Mouse (Mus musculus) ES-Bruce4 (cell line): ENCODE data around the gene Smpd4. TPM values are rescaled to one million over a fixed set of nuclear protein-coding genes. Genes with fewer than 3 reads are reported as not detected.

Experiments
- H3K27ac ChIP-seq: 2 replicates; pipeline ENCODE4 v1.5.1; 2012; ENCODE audit warnings: low read length, inconsistent platforms; ENCODE audit not compliant: insufficient read depth
- H3K27me3 ChIP-seq: 2 replicates; pipeline ENCODE4 v1.6.1; 2012; ENCODE audit warnings: mild to moderate bottlenecking, low read length, inconsistent platforms; ENCODE audit not compliant: control insufficient read depth, poor library complexity, insufficient read depth, severe bottlenecking
- H3K36me3 ChIP-seq: 2 replicates; pipeline ENCODE4 v1.6.1; 2012; ENCODE audit warnings: inconsistent platforms, mild to moderate bottlenecking, low read length, moderate library complexity; ENCODE audit not compliant: control insufficient read depth, poor library complexity, insufficient read depth, severe bottlenecking
- H3K4me1 ChIP-seq: one replicate; pipeline ENCODE4 v1.8.1; 2011; ENCODE audit warnings: low read length; ENCODE audit not compliant: control insufficient read depth, insufficient read depth
- H3K4me3 ChIP-seq: 2 replicates; pipeline ENCODE4 v1.5.1; 2011; ENCODE audit warnings: low read depth, mild to moderate bottlenecking, low read length
- H3K9ac ChIP-seq: 2 replicates; pipeline ENCODE4 v1.6.1; 2012; ENCODE audit warnings: low read depth, mild to moderate bottlenecking, inconsistent platforms; ENCODE audit not compliant: poor library complexity, severe bottlenecking
- H3K9me3 ChIP-seq: replicated peaks from 2 replicates; pipeline ENCODE4 v1.6.1; 2012; ENCODE audit warnings: mild to moderate bottlenecking, low read length, inconsistent platforms; ENCODE audit not compliant: control insufficient read depth, poor library complexity, insufficient read depth, severe bottlenecking
- CTCF ChIP-seq: IDR thresholded peaks from one replicate; pipeline ENCODE4 v1.8.1; 2011; ENCODE audit warnings: low read depth, low read length
- EP300 ChIP-seq: IDR thresholded peaks from 2 replicates; pipeline ENCODE4 v1.6.1; 2011; ENCODE audit warnings: low read depth, low read length; ENCODE audit not compliant: insufficient read depth
- POLR2A ChIP-seq: IDR thresholded peaks from one replicate; pipeline ENCODE4 v1.8.1; 2011; ENCODE audit warnings: low read length; ENCODE audit not compliant: insufficient read depth
- polyA plus RNA-seq: library from polyadenylated mRNA; stranded (reverse); fragments of >200 nt; gene quantifications from 2 replicates; pipeline ENCODE4 v1.2.4, GENCODE M21; 2011; ENCODE audit warnings: low read depth; ENCODE audit not compliant: missing spikeins, insufficient read depth, insufficient read length

Gene Smpd4
- polyA plus RNA-seq, 1 experiment, result 104 TPM

DNA sequence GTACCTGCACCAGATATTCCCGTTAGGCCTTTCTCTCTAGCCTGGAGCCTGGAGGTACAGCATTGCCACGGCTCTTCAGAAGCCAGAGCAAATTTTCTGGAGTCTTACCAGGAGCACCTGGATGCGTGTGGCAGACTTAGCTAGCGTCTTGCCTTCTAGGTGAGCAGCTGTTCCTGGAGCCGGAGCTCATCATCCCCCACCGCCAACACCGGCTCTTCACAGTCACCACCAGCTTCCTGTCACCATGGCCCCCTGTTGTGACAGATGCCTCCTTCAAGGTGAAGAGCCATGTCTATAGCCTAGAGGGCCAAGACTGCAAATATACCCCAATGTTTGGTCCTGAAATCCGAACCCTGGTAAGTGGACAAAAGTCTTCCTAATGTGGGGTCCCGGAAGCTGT is 21.6 kb downstream of the Smpd4 start:
- no peak overlapping the region for H3K9ac ChIP-seq
- TF ChIP-seq POLR2A, result no peak
- no peak for TF ChIP-seq EP300
- TF ChIP-seq CTCF, result no peak
- H3K9me3 ChIP-seq, result no peaks in the 10 kb centered on the region
- H3K36me3 ChIP-seq, result peaks cover 29% of the 10 kb centered on the region
- no peak overlapping the region for H3K27ac ChIP-seq
- H3K27me3 ChIP-seq, result no peaks in the 10 kb centered on the region
- H3K4me1 ChIP-seq, result no peaks in the 10 kb centered on the region
- no peak overlapping the region for H3K4me3 ChIP-seq

DNA sequence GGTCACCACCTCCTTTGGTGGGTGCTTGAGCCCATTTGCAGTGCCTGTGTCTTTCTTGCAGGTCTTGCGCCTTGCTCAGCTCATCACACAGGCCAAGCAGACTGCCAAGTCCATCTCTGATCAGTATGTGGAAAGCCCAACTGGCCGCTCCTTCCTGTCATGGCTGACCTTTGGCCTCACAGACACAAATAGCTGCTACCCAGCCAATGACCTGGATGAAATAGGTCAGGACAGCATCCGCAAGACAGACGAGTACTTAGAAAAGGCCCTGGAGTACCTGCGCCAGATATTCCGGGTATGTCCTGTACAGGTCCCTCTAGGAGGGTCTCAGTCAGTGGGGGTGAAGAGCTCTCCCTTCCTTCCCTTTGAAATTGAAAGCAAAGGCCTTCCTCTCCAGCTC is 22.1 kb downstream of the Smpd4 start:
- TF ChIP-seq EP300 (no peak), CTCF (no peak), POLR2A (no peak)
- Histone ChIP-seq H3K27me3 (no peaks in the 10 kb centered on the region), H3K9ac (no peak overlapping the region), H3K9me3 (no peaks in the 10 kb centered on the region), H3K27ac (no peak overlapping the region), H3K4me1 (no peaks in the 10 kb centered on the region), H3K36me3 (peaks cover 27% of the 10 kb centered on the region), H3K4me3 (no peak overlapping the region)

DNA sequence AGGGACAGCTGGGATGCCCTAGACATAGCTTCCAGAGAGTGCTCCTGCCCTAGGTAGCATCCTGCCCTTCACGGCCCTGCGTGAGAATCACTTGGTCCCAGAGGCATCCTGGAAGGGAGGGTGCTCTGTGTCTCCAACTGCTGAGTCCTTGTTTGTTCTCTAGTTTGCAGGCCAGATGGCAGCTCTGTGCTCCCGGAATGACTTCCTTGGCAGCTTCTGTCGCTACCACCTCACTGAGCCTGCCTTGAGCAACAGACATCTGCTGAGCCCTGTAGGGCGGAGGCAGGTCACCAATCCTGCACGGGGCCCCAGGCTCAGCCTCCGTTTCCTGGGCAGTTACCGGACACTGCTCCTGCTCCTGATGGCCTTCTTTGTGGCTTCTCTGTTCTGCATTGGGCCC is 23.2 kb downstream of the Smpd4 start:
- H3K4me1 ChIP-seq, result no peaks in the 10 kb centered on the region
- peaks cover 27% of the 10 kb centered on the region for H3K36me3 ChIP-seq
- H3K9ac ChIP-seq, result no peak overlapping the region
- H3K27ac ChIP-seq, result no peak overlapping the region
- H3K4me3 ChIP-seq, result no peak overlapping the region
- H3K9me3 ChIP-seq, result no peaks in the 10 kb centered on the region
- H3K27me3 ChIP-seq, result no peaks in the 10 kb centered on the region
- TF ChIP-seq CTCF (no peak), EP300 (no peak), POLR2A (no peak)

DNA sequence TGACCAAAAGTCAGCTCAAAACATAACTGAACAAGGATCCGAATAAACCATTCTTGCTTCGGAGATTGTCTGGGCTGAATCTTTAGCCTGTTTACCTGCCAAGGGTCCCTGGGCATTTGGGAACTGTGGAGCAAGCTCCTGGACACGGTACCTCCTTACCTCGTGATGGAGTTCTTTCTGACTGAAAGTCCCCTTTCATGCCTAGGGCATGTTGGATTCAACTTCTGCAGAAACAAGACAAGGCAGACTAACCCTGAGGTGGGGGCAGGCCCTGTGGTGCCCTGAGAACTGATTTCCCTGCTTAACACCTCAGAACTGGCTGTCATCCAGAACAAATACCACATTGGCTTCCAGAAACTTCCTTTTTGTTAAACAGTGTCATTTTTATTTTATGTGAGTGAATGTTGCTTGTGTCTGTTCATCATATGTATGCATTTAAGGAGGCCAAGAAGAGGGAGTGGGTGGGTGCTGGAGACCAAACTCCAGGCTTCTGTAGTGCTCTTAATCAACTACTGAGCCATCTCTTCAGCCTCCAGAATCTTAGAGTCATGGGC is 24.4 kb downstream of the Smpd4 start:
- Histone ChIP-seq H3K4me1 (no peaks in the 10 kb centered on the region), H3K36me3 (peaks cover 27% of the 10 kb centered on the region), H3K9me3 (no peaks in the 10 kb centered on the region), H3K9ac (no peak overlapping the region), H3K4me3 (no peak overlapping the region), H3K27me3 (no peaks in the 10 kb centered on the region), H3K27ac (peak overlapping the region; percentile 52; the same call in 1 of the 2 replicates)
- TF ChIP-seq EP300, result no peak
- TF ChIP-seq CTCF, result no peak
- no peak for TF ChIP-seq POLR2A

DNA sequence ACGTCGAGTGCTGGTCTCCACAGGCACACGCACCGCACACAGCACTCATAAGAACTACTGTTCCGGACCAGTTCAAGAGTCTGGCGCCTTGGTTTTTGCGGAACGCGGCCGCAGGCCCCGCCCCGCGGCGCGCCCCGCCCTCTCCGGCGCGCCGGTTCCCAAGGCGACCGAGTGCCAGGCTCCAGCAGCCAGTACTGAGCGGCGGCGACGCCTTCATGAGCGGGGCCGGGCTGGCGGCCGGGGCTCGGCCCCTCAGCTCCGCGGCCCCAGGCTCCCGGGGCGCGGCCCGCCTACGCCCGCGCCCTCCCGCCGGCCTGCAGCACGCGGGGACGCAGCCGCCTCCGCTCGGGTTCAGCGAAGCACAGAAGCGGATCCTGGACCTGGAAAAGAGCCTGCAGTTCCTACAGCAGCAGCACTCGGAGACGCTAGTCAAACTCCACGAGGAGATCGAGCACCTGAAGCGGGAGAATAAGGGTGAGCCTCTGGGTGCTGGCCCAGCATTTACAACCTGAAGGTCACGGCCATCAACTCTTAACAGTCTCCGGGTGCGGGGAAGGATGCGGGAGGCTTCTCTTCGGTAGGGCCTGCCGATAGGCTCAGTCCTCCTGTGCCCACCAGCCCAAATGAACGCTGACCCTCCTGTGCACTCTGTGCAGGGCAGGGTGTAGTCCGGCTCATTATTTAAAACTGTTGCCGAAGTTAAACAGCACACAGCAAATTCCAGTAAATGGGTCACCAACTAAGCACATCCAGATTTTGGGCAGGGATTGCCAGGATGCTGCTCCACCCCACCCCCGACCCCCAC is 27.4 kb downstream of the Smpd4 start, which contains the start of gene Ccdc74a:
Gene Ccdc74a (plus strand): TSS at position 161 of the 805 bp plus-strand sequence.
- Histone ChIP-seq H3K4me3 (peak within 1 kb of the TSS; percentile 70), H3K27me3 (no peaks in the 10 kb centered on the region), H3K9me3 (no peaks in the 10 kb centered on the region), H3K27ac (no peak within 1 kb of the TSS), H3K36me3 (peaks cover 2% of the 10 kb centered on the region), H3K9ac (peak within 1 kb of the TSS; percentile 71), H3K4me1 (no peaks in the 10 kb centered on the region)
- no peak for TF ChIP-seq EP300

DNA sequence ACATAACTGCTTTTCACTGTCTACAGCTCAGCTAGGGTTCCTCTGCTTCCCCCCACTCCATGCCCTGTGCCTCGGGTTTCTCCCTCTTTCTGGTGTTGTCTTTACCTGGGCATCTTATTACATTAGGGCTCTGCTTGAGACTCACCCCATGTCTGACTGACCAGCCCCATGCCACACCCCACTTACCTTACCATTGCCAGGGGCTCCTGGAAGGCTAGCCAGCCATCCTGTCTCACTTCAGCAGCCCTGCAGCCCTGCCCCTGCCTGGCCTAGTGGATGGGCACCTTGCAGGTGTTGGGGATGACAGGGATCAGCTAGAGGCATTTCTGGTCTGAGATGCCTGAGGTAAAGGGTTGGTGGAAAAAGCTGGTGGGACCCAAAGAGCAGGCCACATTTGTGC is 28.0 kb downstream of the Smpd4 start:
- Histone ChIP-seq H3K9me3 (no peaks in the 10 kb centered on the region), H3K9ac (no peak overlapping the region), H3K4me3 (no peak overlapping the region), H3K4me1 (no peaks in the 10 kb centered on the region), H3K36me3 (no peaks in the 10 kb centered on the region; the same call in 1 of the 2 replicates), H3K27me3 (no peaks in the 10 kb centered on the region), H3K27ac (no peak overlapping the region)
- TF ChIP-seq POLR2A, result no peak
- TF ChIP-seq EP300, result no peak
- TF ChIP-seq CTCF, result no peak
